Mouse (Mus musculus): ENCODE measurements around the gene Galnt15.

DNA sequence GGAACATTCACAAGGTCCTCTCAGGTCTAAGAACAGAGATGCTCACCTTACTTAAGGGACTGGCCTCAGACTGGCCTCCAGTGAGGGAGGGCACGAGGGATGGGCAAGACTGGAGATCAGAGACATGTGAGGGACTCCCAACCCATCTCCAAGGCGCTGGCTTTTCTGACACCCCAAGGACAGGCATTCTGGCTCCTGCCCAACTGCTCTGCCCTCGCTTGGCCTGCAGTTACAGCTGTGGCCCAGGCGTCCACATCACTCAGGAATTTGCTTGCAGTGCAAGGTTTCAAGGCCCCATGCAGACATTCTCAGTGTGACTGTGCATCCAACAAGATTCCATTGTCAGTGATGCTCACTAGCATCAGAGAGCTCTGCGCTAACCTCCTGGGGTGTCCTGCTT, 7.7 kb downstream of the Galnt15 start:
- no peak for TF ChIP-seq CTCF (IDR thresholded peaks at IDR 0.05; ENCODE audit: low read depth)
- TF ChIP-seq EP300 (IDR thresholded peaks at IDR 0.05; ENCODE audit: low read depth) = no peak
